Mouse (Mus musculus) cerebellum, postnatal 4 days (tissue): ENCODE data around the gene Nop10.
"Not testable (repeated sequence)": the region's sequence is repeated elsewhere in the genome, so short reads cannot be mapped to it uniquely, and the experiment has no call there.

ENCODE experiments used
- DNase-seq, 2 experiments: peaks; one replicate each; pipeline ENCODE4 v3.0.0; 2022; ENCODE audit warnings: low spot score in 2 of 2, mixed read lengths in 1 of 2

Gene Nop10

GRCm38 (mm10) chr2:112264364-112264763, 2.6 kb downstream of the Nop10 start:
- no peak for DNase-seq

- DNase-seq, result peak; percentile 85 to 89
Observed at GRCm38 (mm10) chr2:112265448-112266241, 3.9 kb downstream of the Nop10 start, which contains the start of gene Slc12a6. Gene Slc12a6, plus strand, starts transcription at chr2:112265825.

- DNase-seq, result peak in 1 of 2 experiments; percentile 49
Observed at GRCm38 (mm10) chr2:112266242-112266592, 4.5 kb downstream of the Nop10 start, which contains the start of gene Gm21985. Gene Gm21985, plus strand, starts transcription at chr2:112266314.

GRCm38 (mm10) chr2:112266780-112267179, 5.1 kb downstream of the Nop10 start:
- no peak for DNase-seq

- DNase-seq, result no peak
Observed at GRCm38 (mm10) chr2:112267547-112268269, 6.0 kb downstream of the Nop10 start.

GRCm38 (mm10) chr2:112270011-112270410, 8.3 kb downstream of the Nop10 start:
- no peak for DNase-seq

- no peak for DNase-seq
Observed at GRCm38 (mm10) chr2:112272909-112273308, 11.2 kb downstream of the Nop10 start.

- DNase-seq, result no peak
Observed at GRCm38 (mm10) chr2:112273474-112273873, 11.7 kb downstream of the Nop10 start.

- DNase-seq, result no peak
Observed at GRCm38 (mm10) chr2:112276870-112277269, 15.1 kb downstream of the Nop10 start.

- no peak for DNase-seq
Observed at GRCm38 (mm10) chr2:112282846-112283245, 21.1 kb downstream of the Nop10 start.

- DNase-seq, result no peak
Observed at GRCm38 (mm10) chr2:112284363-112285030, 22.8 kb downstream of the Nop10 start.

- no peak for DNase-seq
Observed at GRCm38 (mm10) chr2:112285031-112285390, 23.3 kb downstream of the Nop10 start.

GRCm38 (mm10) chr2:112286062-112286461, 24.3 kb downstream of the Nop10 start:
- DNase-seq, result not testable (repeated sequence)

GRCm38 (mm10) chr2:112287059-112287458, 25.3 kb downstream of the Nop10 start:
- DNase-seq, result no peak

- no peak for DNase-seq
Observed at GRCm38 (mm10) chr2:112289507-112289906, 27.8 kb downstream of the Nop10 start.

- no peak for DNase-seq
Observed at GRCm38 (mm10) chr2:112292823-112293222, 31.1 kb downstream of the Nop10 start.

GRCm38 (mm10) chr2:112296211-112296610, 34.5 kb downstream of the Nop10 start:
- no peak for DNase-seq

- no peak for DNase-seq
Observed at GRCm38 (mm10) chr2:112298221-112298620, 36.5 kb downstream of the Nop10 start.

GRCm38 (mm10) chr2:112308671-112309070, 46.9 kb downstream of the Nop10 start:
- no peak for DNase-seq

GRCm38 (mm10) chr2:112309161-112309600, 47.5 kb downstream of the Nop10 start:
- no peak for DNase-seq
